Mouse (Mus musculus) heart, adult 2 months (tissue): ENCODE measurements at regions not wholly inside any gene's neighbourhood (a gene's known extent, or its start where the extent isn't known, plus 50 kb on each side); places are given as distances from the start of the nearest gene placed in this dataset.

Experiments
- DNase-seq, 2 experiments: peaks; one replicate each; pipeline ENCODE4 v3.0.0; 2021
- H3K27ac ChIP-seq: fragments of 200-600 bp; 2 replicates; pipeline ENCODE4 v1.8.1; 2022
- H3K27me3 ChIP-seq: fragments of 200-500 bp; 2 replicates; pipeline ENCODE4 v1.6.1; 2012; ENCODE audit warnings: mild to moderate bottlenecking, low read length, inconsistent platforms, mixed read lengths; ENCODE audit not compliant: control insufficient read depth, insufficient read depth
- H3K36me3 ChIP-seq: fragments of 200-500 bp; 2 replicates; pipeline ENCODE4 v1.6.1; 2012; ENCODE audit warnings: low read length, inconsistent platforms; ENCODE audit not compliant: control insufficient read depth, insufficient read depth
- H3K4me1 ChIP-seq: fragments of 200-500 bp; 2 replicates; pipeline ENCODE4 v1.6.1; 2011; ENCODE audit warnings: low read length; ENCODE audit not compliant: control insufficient read depth, insufficient read depth
- H3K4me3 ChIP-seq: fragments of 200-600 bp; 2 replicates; pipeline ENCODE4 v1.8.1; 2022
- H3K79me2 ChIP-seq: fragments of 200-500 bp; replicated peaks from 2 replicates; pipeline ENCODE4 v1.6.1; 2012; ENCODE audit warnings: mild to moderate bottlenecking, inconsistent platforms, low read length, moderate library complexity, mixed read lengths; ENCODE audit not compliant: control insufficient read depth, insufficient read depth
- H3K9ac ChIP-seq: fragments of 200-500 bp; 2 replicates; pipeline ENCODE4 v1.6.1; 2012; ENCODE audit warnings: low read depth, mild to moderate bottlenecking, control low read depth, inconsistent platforms, low read length, mixed read lengths
- CTCF ChIP-seq: fragments of 200-600 bp; IDR thresholded peaks from 2 replicates; pipeline ENCODE4 v1.8.1; 2022; ENCODE audit warnings: antibody characterized with exemption, mild to moderate bottlenecking, moderate library complexity
- EP300 ChIP-seq: fragments of 200-500 bp; IDR thresholded peaks from 2 replicates; pipeline ENCODE4 v1.6.1; 2011; ENCODE audit warnings: low read depth, low read length, control low read depth; ENCODE audit not compliant: insufficient read depth
- POLR2A ChIP-seq: fragments of 200-500 bp; IDR thresholded peaks from 2 replicates; pipeline ENCODE4 v1.6.1; 2011; ENCODE audit warnings: mild to moderate bottlenecking, low read depth, low read length, control low read depth; ENCODE audit not compliant: insufficient read depth
- WGBS: fragments of 180-500 bp; shearing (Covaris S2); methylation state at CpG from one replicate; pipeline ENCODE4 v1.1.7; 2018; 5-methylcytosine and 5-hydroxymethylcytosine counted together
- intact Hi-C: fragments of 180-260 bp; cut with DNase I; formaldehyde crosslinking; loops from one replicate; pipeline ENCODE4 v1.15.1; 2025

DNA sequence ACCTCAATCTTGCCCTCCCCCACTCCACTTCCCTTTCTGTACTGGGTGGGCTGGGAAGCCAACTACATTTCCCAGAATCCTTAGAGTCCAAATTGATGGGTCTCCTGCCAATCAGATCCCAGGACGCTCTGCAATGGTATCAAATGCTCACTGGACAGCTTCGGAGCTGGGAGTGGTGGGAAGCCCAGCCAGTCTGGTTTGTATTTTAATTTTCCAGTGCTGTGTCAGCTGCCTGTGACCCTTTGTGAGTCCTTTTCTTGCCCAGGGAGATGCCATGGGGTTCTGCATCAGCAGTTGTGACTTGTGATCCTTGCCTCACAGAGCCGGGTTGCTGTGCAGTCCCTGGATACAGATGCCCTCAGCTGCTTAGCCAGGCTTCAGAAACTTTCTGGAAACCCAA lies 100.6 kb upstream of the Lemd2 start:
- intact Hi-C loops = no loop called here
- H3K27ac ChIP-seq = no peak overlapping the region
- H3K9ac ChIP-seq = no peak overlapping the region
- no peaks in the 10 kb centered on the region for H3K79me2 ChIP-seq
- H3K36me3 ChIP-seq = no peaks in the 10 kb centered on the region
- DNase-seq = no peak
- H3K4me3 ChIP-seq = no peak overlapping the region
- TF ChIP-seq CTCF (no peak), EP300 (no peak), POLR2A (no peak)
- H3K27me3 ChIP-seq = no peaks in the 10 kb centered on the region
- no peaks in the 10 kb centered on the region for H3K4me1 ChIP-seq
- WGBS = 55% methylated on average over 3 of the region's 3 CpGs

DNA sequence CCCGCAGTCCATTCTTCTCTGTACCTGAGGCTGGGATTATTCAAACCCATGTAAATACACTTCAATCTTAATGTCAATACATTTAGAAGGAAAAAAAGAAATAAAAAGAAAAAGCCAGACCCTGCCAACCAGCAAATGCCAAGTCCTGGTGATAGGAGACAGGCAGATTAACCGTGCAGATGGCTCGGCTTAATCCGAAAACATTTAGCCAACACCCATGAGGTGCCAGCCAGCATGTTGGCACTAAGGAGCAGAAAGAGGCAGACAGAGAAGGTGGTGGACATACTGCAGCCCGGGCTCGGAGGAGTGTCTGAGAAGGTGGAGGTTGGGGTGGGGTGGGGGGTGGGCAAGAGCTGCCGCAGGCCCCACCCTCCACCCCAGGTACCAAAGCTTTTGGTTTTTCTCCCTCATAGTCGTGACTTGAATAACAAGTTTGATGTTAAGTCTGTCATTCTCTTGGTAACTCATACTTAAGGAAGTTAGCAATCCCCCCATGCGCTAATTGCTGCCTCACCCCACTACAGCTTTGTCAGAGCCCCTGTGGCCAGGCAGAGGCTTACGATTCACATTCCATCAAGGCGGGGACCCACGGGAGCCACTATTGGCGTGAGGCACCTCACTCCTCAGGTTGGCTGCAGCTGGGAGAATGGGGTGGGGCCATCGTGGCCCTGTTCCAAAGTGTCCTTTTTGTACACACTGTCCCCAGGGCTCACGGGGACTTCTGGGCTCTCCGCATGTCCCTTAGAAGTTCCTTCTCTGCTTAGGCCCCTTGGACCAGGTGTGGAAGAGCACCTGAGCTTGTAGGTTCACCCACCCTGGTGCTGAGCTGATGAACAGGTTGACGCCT lies 99.6 kb upstream of the Lemd2 start:
- Histone ChIP-seq H3K27me3 (no peaks in the 10 kb centered on the region), H3K4me1 (no peaks in the 10 kb centered on the region), H3K9ac (no peak overlapping the region), H3K79me2 (no peaks in the 10 kb centered on the region), H3K27ac (no peak overlapping the region), H3K4me3 (no peak overlapping the region), H3K36me3 (no peaks in the 10 kb centered on the region)
- intact Hi-C loops = no loop called here
- 69% methylated on average over 17 of the region's 17 CpGs for WGBS
- TF ChIP-seq EP300 (no peak), POLR2A (no peak), CTCF (no peak)
- DNase-seq = no peak

DNA sequence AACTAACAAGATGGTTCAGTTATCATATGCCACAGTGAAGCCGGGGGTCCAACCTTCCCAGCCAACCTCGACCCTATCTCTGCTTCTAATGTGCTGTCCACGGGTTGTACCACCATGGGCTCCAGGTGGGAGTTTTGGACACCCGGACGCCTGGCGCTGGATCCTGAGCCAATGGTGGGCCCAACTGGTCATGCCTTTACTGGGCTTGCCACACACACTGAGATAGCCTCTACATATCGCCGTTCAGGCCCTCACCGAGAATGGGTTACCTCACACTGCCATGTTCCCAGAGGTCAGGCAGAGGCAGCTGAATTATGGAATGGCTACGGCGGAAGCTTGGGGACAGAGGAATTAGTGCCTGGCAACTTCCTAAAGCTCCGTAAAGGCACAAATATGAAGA lies 98.8 kb upstream of the Lemd2 start:
- Histone ChIP-seq H3K27me3 (no peaks in the 10 kb centered on the region), H3K9ac (no peak overlapping the region), H3K36me3 (no peaks in the 10 kb centered on the region), H3K79me2 (no peaks in the 10 kb centered on the region), H3K4me1 (no peaks in the 10 kb centered on the region), H3K4me3 (no peak overlapping the region), H3K27ac (no peak overlapping the region)
- no peak for TF ChIP-seq POLR2A
- TF ChIP-seq EP300 = no peak
- no peak for TF ChIP-seq CTCF
- WGBS = 92% methylated on average over 12 of the region's 12 CpGs
- intact Hi-C loops = no loop called here
- DNase-seq = no peak

DNA sequence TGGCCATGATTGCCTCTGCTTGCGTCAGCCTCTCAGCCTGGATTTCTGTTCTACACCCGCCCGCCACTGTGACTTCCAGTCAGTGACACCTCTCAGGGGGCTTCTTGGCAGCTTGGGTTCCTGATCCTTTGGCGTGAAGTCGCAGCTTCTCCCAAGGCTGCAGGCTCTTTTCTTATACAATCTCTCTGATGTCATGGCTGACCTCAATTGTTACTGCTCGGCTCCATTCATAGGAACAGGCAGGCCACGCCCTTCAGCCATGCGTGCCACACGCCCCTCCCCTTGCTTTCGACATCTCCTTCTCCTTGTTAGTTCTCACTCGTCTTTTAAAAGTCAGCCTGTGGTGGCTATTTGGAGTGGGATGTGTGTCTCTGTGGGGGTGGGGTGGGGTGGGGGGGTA lies 97.1 kb upstream of the Lemd2 start:
- no peaks in the 10 kb centered on the region for H3K27me3 ChIP-seq
- intact Hi-C loops = no loop called here
- TF ChIP-seq CTCF (no peak), POLR2A (no peak), EP300 (no peak)
- no peak overlapping the region for H3K27ac ChIP-seq
- H3K79me2 ChIP-seq = no peaks in the 10 kb centered on the region
- no peak overlapping the region for H3K9ac ChIP-seq
- H3K4me1 ChIP-seq = no peaks in the 10 kb centered on the region
- no peak overlapping the region for H3K4me3 ChIP-seq
- DNase-seq = no peak
- 46% methylated on average over 11 of the region's 11 CpGs for WGBS
- H3K36me3 ChIP-seq = no peaks in the 10 kb centered on the region

DNA sequence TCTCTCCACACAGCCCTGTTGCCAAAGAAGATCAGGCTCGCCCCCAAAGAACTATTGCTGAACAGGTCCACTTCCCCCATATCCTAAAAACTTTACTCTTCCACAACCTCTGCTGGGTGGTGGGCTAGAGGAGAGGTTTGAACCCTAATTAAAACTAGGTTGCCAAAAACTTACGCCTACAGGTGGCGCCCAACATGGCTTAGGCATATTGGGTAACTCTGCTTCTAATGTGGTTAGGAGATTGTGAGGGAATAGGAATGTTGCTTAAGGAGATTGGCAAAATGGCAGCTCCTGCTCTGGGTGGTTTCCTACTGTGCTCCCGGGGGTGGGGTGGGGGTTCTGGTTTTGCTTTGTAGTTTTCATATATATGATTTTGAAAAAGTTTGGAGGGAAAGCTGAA lies 95.0 kb upstream of the Lemd2 start:
- Histone ChIP-seq H3K4me1 (no peaks in the 10 kb centered on the region), H3K36me3 (no peaks in the 10 kb centered on the region), H3K79me2 (no peaks in the 10 kb centered on the region), H3K4me3 (no peak overlapping the region), H3K27ac (no peak overlapping the region), H3K27me3 (no peaks in the 10 kb centered on the region), H3K9ac (no peak overlapping the region)
- 77% methylated on average over 4 of the region's 4 CpGs for WGBS
- no peak for DNase-seq
- TF ChIP-seq POLR2A = no peak
- no peak for TF ChIP-seq EP300
- 0 out of 2 replicates have a peak, but pooled peaks have one; percentile 10 for TF ChIP-seq CTCF
- intact Hi-C loops = no loop called here

DNA sequence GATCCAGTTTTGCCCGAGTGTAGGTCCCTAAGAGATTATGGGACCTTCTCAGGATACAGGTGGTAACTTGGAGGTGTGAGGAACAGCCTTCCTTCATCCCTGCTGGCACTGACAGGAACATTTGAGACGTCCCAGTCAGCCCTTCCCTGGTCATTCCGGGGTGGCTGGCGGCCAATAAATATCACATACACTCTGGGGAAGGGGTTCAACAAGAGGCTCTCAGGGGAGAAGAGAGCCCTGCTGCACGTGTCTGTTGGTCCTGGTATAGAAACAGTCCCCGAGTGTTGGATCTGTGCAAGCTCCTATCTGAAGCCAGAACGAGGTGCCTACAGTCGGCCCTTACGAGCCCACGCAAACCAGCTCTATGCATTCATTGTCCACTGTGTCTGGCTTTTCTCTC lies 94.1 kb upstream of the Lemd2 start:
- no peak for DNase-seq
- Histone ChIP-seq H3K4me3 (no peak overlapping the region), H3K27ac (no peak overlapping the region), H3K79me2 (no peaks in the 10 kb centered on the region), H3K27me3 (no peaks in the 10 kb centered on the region), H3K36me3 (no peaks in the 10 kb centered on the region), H3K9ac (no peak overlapping the region), H3K4me1 (no peaks in the 10 kb centered on the region)
- intact Hi-C loops = no loop called here
- WGBS = 36% methylated on average over 10 of the region's 10 CpGs
- TF ChIP-seq EP300 (no peak), CTCF (no peak), POLR2A (no peak)
